Mouse (Mus musculus) kidney, adult 11 months (tissue): ENCODE measurements around the gene Babam2.

Source experiments
- DNase-seq: peaks from one replicate; pipeline ENCODE4 v3.0.0; 2022

Gene Babam2

DNA sequence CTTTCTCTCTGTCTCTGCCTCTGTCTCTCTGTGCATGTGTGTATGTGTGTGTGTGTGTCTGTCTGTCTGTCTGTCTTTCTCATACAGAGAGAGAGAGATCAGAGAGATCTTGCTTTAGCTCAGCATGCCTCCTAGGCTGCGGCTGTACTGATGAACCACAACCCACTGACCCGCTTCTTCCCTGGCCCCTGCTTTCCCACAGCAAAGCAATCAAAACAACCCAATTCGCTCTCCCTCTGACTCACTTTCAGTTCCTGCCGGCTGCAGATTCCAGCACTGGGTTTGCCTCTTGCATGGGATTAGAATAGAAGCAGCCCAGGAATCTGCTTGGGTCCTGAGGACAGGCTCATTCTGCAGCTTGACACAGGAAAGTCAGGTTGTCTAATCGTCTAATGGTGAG lies 392.0 kb downstream of the Babam2 start:
- DNase-seq: no peak

GRCm38 (mm10) chr5:32092281-32092680 lies 394.8 kb downstream of the Babam2 start:
- no peak for DNase-seq

DNA sequence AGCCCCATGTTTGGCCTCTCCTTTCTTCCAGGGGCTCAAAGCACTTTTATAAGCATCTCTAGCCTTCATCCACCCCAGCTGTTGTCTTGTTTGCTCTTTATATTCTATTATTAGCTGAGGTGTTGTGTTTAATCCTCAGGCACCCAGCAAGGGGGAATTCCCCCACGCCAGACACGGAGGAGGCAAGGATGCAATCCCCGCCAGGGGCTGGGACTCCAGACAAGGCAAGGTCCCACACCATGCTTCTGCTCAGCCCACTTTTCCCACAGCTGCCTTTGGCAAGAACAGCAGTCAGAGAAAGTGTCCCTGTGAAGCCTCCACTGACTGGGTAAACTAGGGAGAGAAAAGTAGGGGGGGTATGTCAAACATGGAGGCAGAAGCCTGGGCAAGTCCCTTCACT lies 401.2 kb downstream of the Babam2 start:
- no peak for DNase-seq

DNA sequence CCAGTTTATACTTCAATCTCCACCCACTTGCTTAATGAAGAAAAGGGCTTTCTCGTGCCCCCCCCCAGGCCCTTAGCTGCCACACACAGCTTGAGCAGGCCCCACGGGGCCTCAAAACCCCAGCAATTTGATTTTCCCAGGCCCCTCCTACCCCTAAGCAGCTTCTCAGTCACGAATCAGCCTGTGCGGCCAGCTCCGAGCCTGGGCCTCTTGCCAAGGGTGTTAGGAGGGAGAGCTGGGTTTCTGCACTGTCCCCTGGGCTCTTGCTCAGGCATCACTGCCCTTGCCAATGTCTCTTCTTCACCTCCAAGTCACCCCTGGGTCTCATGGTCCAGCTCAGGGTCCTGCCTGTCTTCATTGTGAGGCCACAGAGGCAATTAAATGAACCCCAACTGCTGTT lies 405.0 kb downstream of the Babam2 start:
- DNase-seq: no peak

- DNase-seq: no peak
Observed at GRCm38 (mm10) chr5:32102971-32103431, 405.5 kb downstream of the Babam2 start.

DNA sequence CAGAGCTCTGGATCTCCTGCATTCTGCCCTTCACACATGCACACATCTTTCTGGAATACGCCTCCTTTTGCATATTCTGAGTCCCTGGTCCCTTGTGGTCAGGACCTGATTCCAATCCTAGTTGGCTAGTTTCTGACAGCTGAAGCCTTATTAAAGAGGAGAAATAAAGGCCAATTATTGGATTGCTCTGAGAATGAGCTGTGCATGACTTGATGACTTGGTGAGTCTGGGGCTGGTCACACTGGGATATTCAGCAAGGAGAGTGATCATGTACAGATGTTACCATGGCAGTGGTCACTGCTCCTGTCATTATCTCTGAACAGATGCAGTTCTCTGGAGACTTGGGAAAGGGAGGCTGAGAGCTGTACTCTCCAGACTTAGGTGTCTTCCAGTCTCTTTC lies 406.1 kb downstream of the Babam2 start:
- DNase-seq: no peak

- DNase-seq: no peak
Observed at GRCm38 (mm10) chr5:32104119-32104990, 406.9 kb downstream of the Babam2 start.

GRCm38 (mm10) chr5:32106473-32107140 lies 409.1 kb downstream of the Babam2 start:
- DNase-seq: no peak

GRCm38 (mm10) chr5:32110651-32111050 lies 413.2 kb downstream of the Babam2 start:
- DNase-seq: no peak

GRCm38 (mm10) chr5:32112206-32112916 lies 414.9 kb downstream of the Babam2 start:
- DNase-seq: no peak

DNA sequence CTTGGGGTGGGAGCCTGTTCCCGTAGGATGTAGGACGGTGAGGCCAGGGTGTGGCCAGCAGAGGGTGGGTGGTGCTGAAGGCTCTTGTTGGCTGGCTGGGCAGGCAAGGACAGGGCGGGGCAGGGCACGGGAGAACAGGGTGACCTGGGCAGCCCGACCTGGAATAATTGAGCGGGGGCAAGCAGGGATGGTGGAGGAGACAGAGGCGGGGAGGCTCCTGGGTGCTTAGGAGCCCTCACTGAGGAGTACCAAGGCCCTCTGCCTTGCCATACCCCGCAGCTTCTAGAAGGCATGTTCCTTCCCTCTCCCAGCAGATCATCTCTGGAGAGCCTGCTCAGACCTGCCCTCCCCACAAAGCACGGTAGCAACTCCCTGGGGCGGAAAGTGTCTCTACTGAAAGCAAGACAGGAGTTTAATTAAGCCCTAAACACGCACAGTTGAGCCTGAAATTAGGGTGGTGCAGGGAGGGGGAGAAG lies 423.5 kb downstream of the Babam2 start:
- DNase-seq: no peak

- DNase-seq: no peak
Observed at GRCm38 (mm10) chr5:32121936-32122335, 424.5 kb downstream of the Babam2 start.

DNA sequence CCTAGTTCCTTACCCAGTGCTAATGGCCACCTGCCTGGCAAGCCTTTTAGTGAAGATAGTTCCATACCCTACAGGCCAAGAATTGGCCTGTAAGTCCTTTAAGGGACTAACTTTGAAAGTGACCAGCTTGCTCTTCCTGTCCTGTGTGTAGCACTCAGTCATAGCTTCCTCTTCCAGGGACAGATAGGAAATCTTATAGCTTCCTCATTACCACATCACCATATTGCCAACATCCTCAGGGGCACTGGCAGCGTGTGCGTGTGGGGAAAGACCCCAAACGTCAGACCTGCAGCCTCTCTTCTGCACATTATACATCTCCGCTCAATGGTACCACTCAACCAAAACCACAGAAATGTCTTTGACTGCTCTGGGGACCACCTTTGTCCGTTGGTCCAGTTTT lies 424.9 kb downstream of the Babam2 start:
- no peak for DNase-seq

GRCm38 (mm10) chr5:32124957-32125356 lies 427.5 kb downstream of the Babam2 start:
- DNase-seq: no peak

DNA sequence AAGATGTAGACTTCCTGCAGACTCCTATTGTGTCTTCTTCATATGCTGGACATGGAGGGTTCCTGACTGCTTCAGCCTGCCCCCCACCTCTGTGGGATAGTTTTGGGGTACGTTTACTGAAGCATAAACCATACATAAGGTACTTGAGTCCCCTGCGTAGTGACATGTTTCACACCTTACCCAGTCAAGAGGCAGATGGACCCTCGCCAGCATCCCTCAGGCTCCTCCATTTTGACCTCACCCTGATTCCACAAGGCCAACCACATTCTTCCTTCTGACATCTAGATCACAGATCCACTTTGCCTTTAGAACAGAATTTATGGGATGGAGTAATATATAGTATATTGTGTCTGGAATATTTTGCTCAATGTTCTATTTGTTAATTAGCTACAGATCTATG lies 429.7 kb downstream of the Babam2 start:
- no peak for DNase-seq

DNA sequence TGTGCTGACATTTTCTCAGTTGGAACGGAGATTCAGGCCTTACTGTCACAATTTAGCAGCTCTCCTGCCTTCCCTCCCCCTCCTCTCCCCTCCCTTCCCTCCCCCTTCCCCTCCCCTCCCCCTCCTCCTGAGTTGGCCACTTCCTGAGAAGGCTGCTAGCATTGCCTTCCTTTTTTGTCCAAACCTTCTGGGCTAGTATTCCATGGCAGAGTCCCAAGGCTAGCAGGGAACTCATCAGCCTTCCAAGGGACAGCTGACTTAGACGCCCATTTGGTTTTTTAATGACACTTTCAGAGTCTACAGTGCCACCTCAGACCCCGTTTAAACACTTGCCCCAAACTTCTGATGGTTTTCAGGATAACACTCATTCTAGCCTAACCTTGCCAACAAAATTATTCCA lies 430.4 kb downstream of the Babam2 start:
- DNase-seq: no peak

DNA sequence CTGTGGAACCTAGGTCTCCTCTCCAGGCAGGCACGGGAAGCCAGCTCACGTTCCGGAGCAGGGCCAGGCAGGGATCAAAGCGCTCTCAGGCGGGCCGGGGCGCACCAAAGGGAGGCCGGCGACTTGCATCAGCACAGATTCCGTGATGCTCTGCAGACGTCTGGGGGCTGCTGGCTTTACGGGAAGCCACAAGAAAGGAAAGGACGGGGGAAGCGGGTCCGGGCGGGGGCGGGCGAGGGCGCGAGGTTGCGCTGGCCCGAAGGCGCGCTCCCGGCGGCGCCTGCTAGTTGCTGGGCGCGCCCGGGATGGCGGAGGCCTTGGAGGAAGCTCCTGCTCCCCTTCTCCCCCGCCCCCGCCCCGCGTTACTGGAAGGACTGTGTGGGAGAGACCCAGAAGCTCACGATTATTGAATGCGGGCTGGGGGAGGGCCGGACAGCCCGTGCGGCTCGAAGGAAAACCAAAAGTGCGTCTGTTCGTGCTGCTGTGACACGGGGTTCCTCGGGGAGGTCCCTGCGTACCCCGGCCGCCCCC lies 435.6 kb downstream of the Babam2 start:
- no peak for DNase-seq

DNA sequence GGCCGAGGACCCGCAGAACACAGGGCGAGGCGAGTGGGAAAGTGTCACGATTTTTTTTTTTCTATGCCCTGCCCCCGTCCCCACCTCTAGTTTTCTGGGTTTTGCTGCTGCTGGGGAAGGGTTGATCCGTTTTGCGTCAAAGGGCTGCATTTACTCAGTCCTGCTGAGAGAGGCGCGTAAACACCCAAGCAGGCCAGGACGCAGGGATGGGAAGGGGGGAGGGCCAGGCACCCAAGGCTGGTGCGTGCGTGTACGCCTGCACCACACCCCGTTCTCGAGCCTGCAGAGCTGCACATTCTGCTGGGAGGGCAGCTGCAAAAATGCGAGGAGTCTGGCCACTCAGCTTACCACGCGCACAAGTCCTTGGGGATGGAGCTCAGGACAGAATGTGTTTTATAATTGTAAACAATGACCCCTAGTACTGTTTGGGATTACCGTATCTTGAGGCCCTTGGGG lies 436.1 kb downstream of the Babam2 start:
- peak; percentile 65 for DNase-seq

DNA sequence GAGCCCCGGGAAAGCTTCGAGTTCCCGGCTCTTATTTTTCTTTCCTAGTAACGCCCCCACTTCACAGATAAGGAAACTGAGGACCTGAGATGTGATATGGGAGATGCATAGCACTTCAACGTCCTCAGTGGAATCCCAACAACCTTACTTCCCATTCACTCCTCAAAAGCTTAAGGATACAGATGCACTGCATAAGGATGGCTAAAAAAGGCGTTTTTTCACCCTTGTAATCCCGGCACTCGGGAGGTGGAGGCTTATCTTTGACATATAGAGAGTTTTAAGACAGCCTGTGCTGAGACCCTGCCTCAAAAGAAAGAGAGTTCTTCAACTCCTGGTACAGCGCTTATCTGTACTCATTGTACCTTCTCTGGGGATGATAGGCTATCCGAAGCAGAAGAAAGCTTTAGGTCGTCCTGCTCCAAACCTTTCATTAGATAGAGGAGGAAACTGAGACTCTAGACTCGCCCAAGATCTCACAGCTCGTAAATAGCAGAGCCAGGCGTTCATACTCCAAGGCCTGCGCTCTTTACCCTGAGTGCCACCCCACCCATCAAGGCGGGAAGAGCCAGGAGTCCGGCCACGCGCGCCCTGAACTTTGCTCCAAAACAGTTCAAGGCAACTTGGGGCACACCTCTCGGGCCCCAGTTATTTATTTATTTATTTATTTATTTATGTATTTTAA lies 436.7 kb downstream of the Babam2 start:
- DNase-seq: peak; percentile 43
